Mouse (Mus musculus) lung, embryonic 14.5 days (tissue): Measurements from ENCODE around the gene Itgb8. TPM values are rescaled to one million over a fixed set of nuclear protein-coding genes. Genes with fewer than 3 reads are reported as not detected.

Experiments
- ATAC-seq: fragments of 200-750 bp; cut with Nextera tagmentation; 2 replicates; pipeline ENCODE4 v1.8.0; 2017; ENCODE audit warnings: mild to moderate bottlenecking, moderate TSS enrichment, moderate library complexity; ENCODE audit not compliant: insufficient read depth
- DNase-seq: peaks from one replicate; pipeline ENCODE4 v3.0.0-alpha.2; 2015
- H3K27ac ChIP-seq: fragments of 300-500 bp; sonication (generic); 2 replicates; pipeline ENCODE4 v1.5.1; 2014; ENCODE audit warnings: low read depth, mild to moderate bottlenecking, moderate library complexity
- H3K27me3 ChIP-seq: fragments of 300-500 bp; sonication (generic); 2 replicates; pipeline ENCODE4 v1.6.1; 2014; ENCODE audit warnings: low read length, control low read depth; ENCODE audit not compliant: insufficient read depth
- H3K36me3 ChIP-seq: fragments of 300-500 bp; sonication (generic); 2 replicates; pipeline ENCODE4 v1.6.1; 2014; ENCODE audit warnings: control low read depth; ENCODE audit not compliant: insufficient read depth
- H3K4me1 ChIP-seq: fragments of 300-500 bp; sonication (generic); 2 replicates; pipeline ENCODE4 v1.6.1; 2014; ENCODE audit warnings: antibody characterized with exemption, control low read depth; ENCODE audit not compliant: insufficient read depth
- H3K4me2 ChIP-seq: fragments of 300-500 bp; sonication (generic); 2 replicates; pipeline ENCODE4 v1.6.1; 2014; ENCODE audit warnings: mild to moderate bottlenecking
- H3K4me3 ChIP-seq: fragments of 300-500 bp; sonication (generic); 2 replicates; pipeline ENCODE4 v1.5.1; 2014; ENCODE audit warnings: low read depth, low read length
- H3K9ac ChIP-seq: fragments of 300-500 bp; sonication (generic); 2 replicates; pipeline ENCODE4 v1.6.1; 2014
- H3K9me3 ChIP-seq: fragments of 300-500 bp; sonication (generic); 2 replicates; pipeline ENCODE4 v1.6.1; 2016; ENCODE audit warnings: low read depth, low read length, control low read depth
- CTCF ChIP-seq: IDR thresholded peaks from 2 replicates; pipeline ENCODE4 v1.5.1; 2016; ENCODE audit warnings: antibody characterized with exemption, low read depth
- WGBS: fragments of 180-500 bp; shearing (Covaris S2); extraction: QIAGEN DNeasy Blood & Tissue Kit; methylation state at CpG from one replicate; pipeline ENCODE4 v1.1.7; 2014; 5-methylcytosine and 5-hydroxymethylcytosine counted together
- polyA plus RNA-seq: library from polyadenylated mRNA; unstranded; fragments of >200 nt; fragmentation: Nextera tagmentation; extraction: Ambion mirVana; gene quantifications from 2 replicates; pipeline ENCODE4 v1.2.1, GENCODE M21; 2014

Gene Itgb8
- polyA plus RNA-seq, 1 experiment from 2014 or later: 4.6 TPM

GRCm38 (mm10) chr12:119248581-119248980 is 10.0 kb upstream of the Itgb8 start:
- Histone ChIP-seq H3K4me2 (no peak overlapping the region), H3K36me3 (no peaks in the 10 kb centered on the region), H3K27ac (no peak overlapping the region), H3K9ac (no peak overlapping the region), H3K4me1 (no peaks in the 10 kb centered on the region), H3K27me3 (no peaks in the 10 kb centered on the region), H3K9me3 (no peaks in the 10 kb centered on the region), H3K4me3 (no peak overlapping the region)
- DNase-seq: peak; percentile 55
- 20% methylated on average over 1 of the region's 1 CpGs for WGBS
- TF ChIP-seq CTCF: no peak
- ATAC-seq: no peak

- no peak for DNase-seq
- 0 out of 2 replicates have a peak, but pooled peaks cover 3% of the 10 kb centered on the region for H3K27me3 ChIP-seq
Observed at GRCm38 (mm10) chr12:119241071-119241470, 2.5 kb upstream of the Itgb8 start.

GRCm38 (mm10) chr12:119237921-119238695 is 494 bp downstream of the Itgb8 start:
- H3K36me3 ChIP-seq: no peaks in the 10 kb centered on the region
- 0% methylated on average over 35 of the region's 35 CpGs for WGBS
- DNase-seq: peak; percentile 74
- H3K4me1 ChIP-seq: 0 out of 2 replicates have a peak, but pooled peaks cover 4% of the 10 kb centered on the region
- no peak for TF ChIP-seq CTCF
- peak overlapping the region; percentile 94 for H3K27ac ChIP-seq
- H3K4me3 ChIP-seq: peak overlapping the region; percentile 64
- peak; percentile 81 for ATAC-seq
- H3K9me3 ChIP-seq: no peaks in the 10 kb centered on the region
- H3K4me2 ChIP-seq: peak overlapping the region; percentile 92
- H3K27me3 ChIP-seq: 0 out of 2 replicates have a peak, but pooled peaks cover 3% of the 10 kb centered on the region
- peak overlapping the region; percentile 82 for H3K9ac ChIP-seq

More at GRCm38 (mm10) chr12:119241071-119241470, 2.5 kb upstream of the Itgb8 start:
- no peak overlapping the region for H3K4me2 ChIP-seq
- H3K27ac ChIP-seq: no peak overlapping the region
- 50% methylated on average over 1 of the region's 1 CpGs for WGBS
- ATAC-seq: no peak
- TF ChIP-seq CTCF: no peak
- H3K4me1 ChIP-seq: no peaks in the 10 kb centered on the region
- no peaks in the 10 kb centered on the region for H3K9me3 ChIP-seq
- H3K9ac ChIP-seq: no peak overlapping the region
- no peak overlapping the region for H3K4me3 ChIP-seq
- no peaks in the 10 kb centered on the region for H3K36me3 ChIP-seq

- WGBS: 2% methylated on average over 13 of the region's 13 CpGs
- TF ChIP-seq CTCF: no peak
- ATAC-seq (peak; percentile 26), DNase-seq (peak; percentile 60)
- H3K27ac ChIP-seq: peak overlapping the region; percentile 94; the same call in 1 of the 2 replicates
- H3K36me3 ChIP-seq: no peaks in the 10 kb centered on the region
- no peaks in the 10 kb centered on the region for H3K9me3 ChIP-seq
- peak overlapping the region; percentile 64 for H3K4me3 ChIP-seq
- H3K4me2 ChIP-seq: peak overlapping the region; percentile 92
- peak overlapping the region; percentile 82 for H3K9ac ChIP-seq
- H3K4me1 ChIP-seq: 0 out of 2 replicates have a peak, but pooled peaks cover 4% of the 10 kb centered on the region
- H3K27me3 ChIP-seq: 0 out of 2 replicates have a peak, but pooled peaks cover 3% of the 10 kb centered on the region
Observed at GRCm38 (mm10) chr12:119237241-119237920, 1.2 kb downstream of the Itgb8 start.

GRCm38 (mm10) chr12:119231831-119232230 is 6.8 kb downstream of the Itgb8 start:
- Histone ChIP-seq H3K27ac (no peak overlapping the region), H3K9me3 (no peaks in the 10 kb centered on the region), H3K4me2 (no peak overlapping the region), H3K36me3 (no peaks in the 10 kb centered on the region), H3K9ac (no peak overlapping the region), H3K27me3 (no peaks in the 10 kb centered on the region), H3K4me3 (no peak overlapping the region), H3K4me1 (0 out of 2 replicates have a peak, but pooled peaks cover 6% of the 10 kb centered on the region)
- 93% methylated on average over 2 of the region's 2 CpGs for WGBS
- no peak for TF ChIP-seq CTCF
- ATAC-seq (no peak), DNase-seq (no peak)

GRCm38 (mm10) chr12:119230444-119230843 is 8.2 kb downstream of the Itgb8 start:
- Histone ChIP-seq H3K9ac (no peak overlapping the region), H3K27me3 (no peaks in the 10 kb centered on the region), H3K36me3 (no peaks in the 10 kb centered on the region), H3K9me3 (no peaks in the 10 kb centered on the region), H3K27ac (no peak overlapping the region), H3K4me1 (0 out of 2 replicates have a peak, but pooled peaks cover 3% of the 10 kb centered on the region), H3K4me3 (no peak overlapping the region), H3K4me2 (no peak overlapping the region)
- no peak for DNase-seq
- no peak for TF ChIP-seq CTCF
- no peak for ATAC-seq

- ATAC-seq (no peak), DNase-seq (no peak)
- H3K9ac ChIP-seq: no peak overlapping the region
- H3K9me3 ChIP-seq: no peaks in the 10 kb centered on the region
- no peak overlapping the region for H3K4me3 ChIP-seq
- no peak for TF ChIP-seq CTCF
- H3K36me3 ChIP-seq: no peaks in the 10 kb centered on the region
- H3K4me1 ChIP-seq: 0 out of 2 replicates have a peak, but pooled peaks cover 3% of the 10 kb centered on the region
- H3K27ac ChIP-seq: no peak overlapping the region
- no peaks in the 10 kb centered on the region for H3K27me3 ChIP-seq
- WGBS: 77% methylated on average over 2 of the region's 2 CpGs
- no peak overlapping the region for H3K4me2 ChIP-seq
Observed at GRCm38 (mm10) chr12:119229601-119230000, 9.0 kb downstream of the Itgb8 start.
